Mouse (Mus musculus): Measurements from ENCODE around the gene Rtn4r.
"Not testable (repeated sequence)": the region's sequence is repeated elsewhere in the genome, so short reads cannot be mapped to it uniquely, and the experiment has no call there.

Gene Rtn4r

GRCm38 (mm10) chr16:18194208-18194985, 67.0 kb downstream of the Rtn4r start:
- DNase-seq (ENCODE audit: low read depth, low spot score), result no peak

GRCm38 (mm10) chr16:18195068-18195467, 67.6 kb downstream of the Rtn4r start:
- no peak for DNase-seq (ENCODE audit: low read depth, low spot score)

GRCm38 (mm10) chr16:18195561-18195960, 68.1 kb downstream of the Rtn4r start:
- DNase-seq (ENCODE audit: low read depth, low spot score), result not testable (repeated sequence)

GRCm38 (mm10) chr16:18197881-18198280, 70.4 kb downstream of the Rtn4r start:
- DNase-seq (ENCODE audit: low read depth, low spot score), result no peak

GRCm38 (mm10) chr16:18198365-18199098, 71.1 kb downstream of the Rtn4r start:
- no peak for DNase-seq (ENCODE audit: low read depth, low spot score)

- no peak for DNase-seq (ENCODE audit: low read depth, low spot score)
Measured at GRCm38 (mm10) chr16:18200062-18200461, 72.6 kb downstream of the Rtn4r start.

GRCm38 (mm10) chr16:18201620-18202019, 74.2 kb downstream of the Rtn4r start:
- no peak for DNase-seq (ENCODE audit: low read depth, low spot score)

Data from c-Kit-negative CD71-positive TER-119-positive erythroid progenitor cells, embryonic 14.5 days (primary cell).